Mouse (Mus musculus) megakaryocyte progenitor cell, adult 5-6 weeks (primary cell): ENCODE data around the gene Cuedc1. TPM values are rescaled to one million over a fixed set of nuclear protein-coding genes. Genes with fewer than 3 reads are reported as not detected.

Experiments
- ATAC-seq: replicated peaks from 2 replicates; pipeline ENCODE4 v1.8.0; 2016; ENCODE audit warnings: mild to moderate bottlenecking, moderate TSS enrichment, inconsistent platforms; ENCODE audit not compliant: poor library complexity
- total RNA-seq, 2 experiments: library from RNA; stranded (forward) in 1 of 2; stranded (reverse) in 1 of 2; fragments of 157-497, 149-512 nt in 1 of 2; fragments of 200-1000 nt in 1 of 2; gene quantifications; 2 replicates each; pipeline versions ENCODE4 v1.2.3 to v1.2.4; 2015 to 2017

The Cuedc1 gene
- total RNA-seq, 2 experiments from 2014 or later, result 0.12 to 3.7 TPM

DNA sequence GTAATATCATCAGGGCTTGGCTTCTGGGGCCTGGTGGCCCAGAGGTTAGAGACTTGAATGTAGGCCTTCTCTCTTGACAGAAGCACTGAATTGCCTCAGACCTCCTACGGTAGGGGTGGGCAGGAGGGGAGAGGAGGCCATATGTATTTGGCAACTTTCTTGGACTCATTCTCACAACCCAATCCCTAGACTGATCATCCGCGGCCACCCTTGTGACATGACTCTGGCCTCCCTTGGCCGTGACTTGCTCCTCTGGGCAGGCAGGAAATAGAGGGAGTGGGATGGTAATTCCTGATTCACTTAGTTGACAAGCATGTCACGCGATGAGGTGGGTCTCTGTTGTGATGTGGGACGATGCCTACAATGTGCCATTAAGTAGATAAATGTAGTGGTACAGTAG lies 68.6 kb downstream of the Cuedc1 start:
- no peak for ATAC-seq

DNA sequence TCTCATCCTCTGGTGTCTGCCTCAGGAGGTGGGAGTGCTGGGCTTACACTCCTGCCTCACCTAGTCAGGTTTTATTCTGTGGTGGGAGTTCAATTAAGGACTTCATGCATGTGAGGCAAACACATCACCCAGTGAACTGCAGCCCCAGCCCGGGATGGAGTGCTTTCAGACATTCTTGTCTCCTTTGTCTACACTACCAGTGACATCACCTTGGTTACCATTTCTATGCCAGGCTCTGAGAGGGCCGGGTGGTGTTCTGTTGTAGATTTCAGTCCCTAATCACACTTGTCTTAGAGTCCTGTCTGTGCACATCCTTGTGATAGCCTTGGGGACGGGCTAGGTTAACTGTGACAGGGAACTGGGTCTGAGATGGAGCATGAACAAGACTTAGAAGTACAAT lies 70.8 kb downstream of the Cuedc1 start:
- no peak for ATAC-seq

DNA sequence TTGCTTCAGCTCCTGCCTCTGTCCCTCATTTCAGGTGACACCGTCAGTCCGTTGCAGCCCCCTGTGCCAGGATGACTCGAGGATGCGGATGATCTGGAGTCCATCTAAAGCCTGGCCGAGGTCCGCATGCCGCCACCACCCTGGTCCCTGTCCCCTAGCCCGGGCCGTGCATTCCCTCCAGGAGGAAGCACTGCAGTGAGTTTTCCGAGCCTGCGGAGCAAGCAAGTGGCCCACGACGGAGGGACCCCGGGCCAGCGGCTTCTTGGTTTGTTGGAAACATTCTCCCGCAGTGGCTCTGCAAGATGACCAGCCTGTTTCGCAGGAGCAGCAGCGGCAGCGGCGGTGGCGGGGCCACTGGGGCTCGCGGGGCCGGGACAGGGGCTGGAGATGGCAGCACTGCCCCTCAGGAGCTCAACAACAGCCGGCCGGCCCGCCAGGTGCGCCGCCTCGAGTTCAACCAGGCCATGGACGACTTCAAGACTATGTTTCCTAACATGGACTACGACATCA lies 71.7 kb downstream of the Cuedc1 start:
- ATAC-seq, result no peak

DNA sequence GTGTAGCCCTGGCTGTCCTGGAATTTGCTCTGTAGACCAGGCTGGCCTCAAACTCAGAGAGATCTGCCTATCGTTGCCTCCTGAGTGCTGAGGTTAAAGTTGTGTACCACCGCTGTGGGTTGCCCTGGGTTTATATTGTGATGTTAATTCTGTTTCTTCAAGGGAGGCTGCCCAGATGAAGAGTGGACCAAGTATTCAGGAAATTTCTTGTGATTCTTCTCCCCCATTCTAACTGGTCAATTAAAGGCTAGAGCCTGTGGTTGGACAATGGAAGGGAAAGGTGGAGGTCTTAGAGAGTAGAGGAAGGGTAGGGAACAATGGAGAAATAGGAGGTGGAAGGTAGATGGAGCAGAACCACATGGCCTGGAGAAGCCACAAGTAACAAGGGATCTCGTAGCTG lies 72.7 kb downstream of the Cuedc1 start:
- no peak for ATAC-seq

DNA sequence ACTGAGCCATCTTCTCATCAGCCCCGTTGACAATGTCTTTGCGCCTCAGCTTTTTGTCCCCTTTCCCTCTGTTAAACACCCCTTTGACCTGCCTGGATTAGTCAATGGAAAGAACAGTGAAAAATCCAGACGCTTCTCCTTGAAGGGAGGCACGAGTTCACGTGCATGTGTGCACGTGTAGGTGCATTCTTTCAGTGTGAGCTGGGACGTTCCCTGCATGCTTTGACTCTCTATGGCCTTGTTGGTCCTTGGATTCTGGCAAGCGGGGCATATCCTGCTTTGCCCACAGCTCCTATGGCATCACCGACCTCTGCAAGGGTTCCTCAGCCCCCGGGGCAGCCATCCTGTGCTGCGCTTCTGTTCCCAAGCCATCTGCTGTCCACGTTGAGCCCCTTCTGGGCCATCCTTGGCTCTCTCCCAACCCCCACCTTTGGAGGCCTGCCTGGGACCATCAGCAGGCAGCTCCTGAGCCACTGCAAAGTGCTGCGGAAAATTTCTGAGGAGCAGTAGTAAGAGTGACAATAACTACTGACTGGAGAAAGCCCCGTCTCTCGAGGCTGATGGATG lies 74.1 kb downstream of the Cuedc1 start:
- no peak for ATAC-seq

DNA sequence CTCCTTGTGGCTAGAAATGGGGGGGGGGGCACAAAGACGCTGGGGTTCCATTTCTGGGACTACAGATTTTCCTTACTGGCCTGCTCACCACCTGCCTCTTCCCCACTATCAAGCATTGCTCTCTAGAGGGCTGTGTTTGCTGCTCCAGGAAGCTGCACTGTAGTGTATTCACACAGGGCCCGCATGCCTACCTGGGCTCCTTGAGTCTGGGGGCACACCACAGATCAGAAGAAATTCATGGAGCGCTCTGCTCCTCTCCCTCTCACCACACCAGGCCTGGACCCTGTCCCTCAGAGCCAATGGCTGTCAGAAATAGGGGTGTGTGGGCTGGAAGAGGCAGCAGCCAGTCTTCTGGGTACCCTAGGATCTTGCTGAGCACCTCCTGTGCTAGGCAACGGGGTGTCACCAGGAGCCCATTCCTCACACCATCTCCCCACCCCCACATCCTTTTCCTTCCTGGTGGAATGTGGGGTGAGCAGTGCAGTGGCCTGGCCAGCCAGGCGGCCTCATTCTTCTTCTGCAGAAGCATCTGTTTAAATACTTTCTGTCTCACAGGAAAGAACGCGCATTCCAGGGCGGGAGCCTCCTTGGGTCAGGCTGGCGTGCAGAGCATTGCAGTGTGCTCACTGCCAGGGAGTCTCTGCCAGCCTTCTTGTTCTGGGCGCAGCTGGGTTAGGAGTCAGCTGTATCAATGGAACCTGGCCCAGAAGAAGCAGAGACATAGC lies 74.9 kb downstream of the Cuedc1 start:
- no peak for ATAC-seq

DNA sequence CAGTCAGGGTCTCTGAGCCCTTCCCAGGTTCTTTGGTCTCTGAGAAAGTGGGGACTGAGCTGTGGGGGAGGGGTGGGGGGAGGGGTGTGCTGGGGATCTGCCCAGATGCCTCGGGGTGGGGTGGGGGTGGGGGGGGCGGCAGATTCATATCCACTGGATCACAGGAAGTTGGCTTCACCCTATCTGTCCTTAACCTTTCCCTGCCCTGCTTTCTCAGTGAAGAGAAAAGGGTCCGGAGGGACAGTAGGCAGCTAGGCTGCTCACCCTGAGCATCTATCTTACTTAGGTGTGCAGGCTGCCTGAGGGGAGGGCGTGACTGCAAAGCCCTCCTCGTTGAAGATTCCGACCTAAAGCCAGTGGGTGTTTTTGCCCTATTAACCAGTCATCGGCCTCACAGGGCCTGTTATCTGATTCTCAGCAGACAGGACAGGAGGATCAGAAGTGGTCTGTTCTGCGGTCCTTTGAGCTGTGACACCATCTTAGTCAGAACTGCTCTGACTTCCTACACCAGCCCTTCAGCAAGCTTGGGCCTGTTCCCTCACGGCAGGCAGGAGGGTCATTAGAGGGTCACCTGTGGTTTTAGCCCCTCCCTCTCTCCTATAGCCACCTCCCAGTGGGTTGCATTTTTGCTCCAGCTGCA lies 75.6 kb downstream of the Cuedc1 start:
- peak; percentile 26; the same call in 1 of the 2 replicates for ATAC-seq

DNA sequence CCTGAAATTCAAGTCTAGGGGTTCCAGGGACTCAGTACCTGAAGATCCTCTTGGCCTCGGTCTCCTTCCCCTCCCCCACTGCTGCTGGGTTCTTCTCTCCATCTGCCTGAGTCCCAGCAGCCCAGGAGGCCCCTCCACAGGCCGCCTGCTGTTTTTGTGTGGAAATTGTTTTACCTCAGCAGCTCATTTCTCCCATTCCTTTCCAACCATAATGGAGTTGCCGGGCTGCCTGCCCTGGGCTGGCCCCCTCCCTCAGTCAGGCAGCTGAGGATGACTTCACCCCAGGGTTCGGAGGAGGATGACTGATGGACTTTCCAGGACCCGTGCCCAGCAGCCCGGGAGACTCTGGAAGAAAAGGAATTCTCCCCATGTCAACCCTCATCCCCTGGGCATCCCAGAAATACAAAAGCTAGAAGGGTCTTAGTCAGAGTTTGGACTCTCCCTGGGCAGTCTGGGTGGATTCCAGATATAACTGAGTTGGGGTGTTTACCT lies 82.7 kb downstream of the Cuedc1 start:
- no peak for ATAC-seq

DNA sequence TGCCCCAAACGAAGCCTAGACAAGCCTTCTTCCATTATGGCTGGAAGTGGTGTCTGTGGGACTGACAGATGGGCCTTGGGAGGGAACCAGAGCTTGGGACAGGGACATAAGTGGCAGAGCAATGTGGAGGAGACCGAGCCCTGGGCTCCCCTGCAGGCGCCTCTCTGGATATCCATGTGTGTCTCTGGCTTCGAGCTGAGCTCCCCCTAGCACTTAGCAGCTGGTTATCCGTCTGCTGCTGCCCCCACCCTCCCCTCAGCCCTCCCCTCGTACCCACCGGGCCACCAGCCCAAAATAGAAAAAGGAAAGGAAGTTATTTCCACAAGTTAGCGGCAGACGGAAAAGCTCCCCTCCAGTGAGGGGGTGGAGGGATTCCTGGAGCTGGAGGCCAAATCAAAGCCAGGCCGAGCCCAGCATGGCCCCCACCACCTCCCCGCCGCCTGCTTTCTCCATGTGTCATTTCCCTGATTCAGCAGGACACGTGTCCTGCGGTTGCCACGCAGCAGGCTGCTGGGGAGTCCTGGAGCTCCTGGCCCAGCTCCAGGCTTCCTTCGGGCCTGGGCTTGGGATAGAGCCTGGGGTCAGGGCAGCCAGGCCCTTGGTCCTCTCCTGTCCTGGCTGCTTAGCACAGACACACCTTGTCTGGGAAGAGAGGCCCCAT lies 83.2 kb downstream of the Cuedc1 start:
- ATAC-seq, result peak; percentile 50

DNA sequence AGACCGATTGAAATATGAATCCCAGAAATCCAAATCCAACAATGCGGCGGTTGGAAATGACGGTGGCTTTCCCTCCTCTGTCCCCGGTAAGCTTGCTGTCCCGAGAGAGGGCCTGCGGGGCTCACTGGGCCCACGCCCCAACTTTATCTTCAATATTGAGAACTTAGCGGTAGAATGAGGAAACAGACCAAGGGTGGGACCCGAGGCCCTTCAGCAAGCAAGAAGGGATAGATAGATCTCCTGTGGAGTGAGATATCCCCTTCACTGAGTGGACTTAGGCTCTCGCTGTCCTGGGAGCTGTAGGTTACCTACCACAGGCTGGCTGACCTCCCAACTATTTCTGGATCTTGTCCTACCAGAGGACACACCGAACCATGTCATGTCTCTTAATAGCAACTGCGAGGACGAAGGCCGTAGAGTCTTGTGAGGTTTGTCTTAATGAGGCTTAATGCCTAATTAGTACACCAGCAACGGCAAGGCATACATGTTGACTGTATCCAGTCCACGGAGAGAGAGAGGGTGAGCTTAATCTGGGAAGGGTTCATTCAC lies 86.8 kb downstream of the Cuedc1 start:
- ATAC-seq, result no peak

DNA sequence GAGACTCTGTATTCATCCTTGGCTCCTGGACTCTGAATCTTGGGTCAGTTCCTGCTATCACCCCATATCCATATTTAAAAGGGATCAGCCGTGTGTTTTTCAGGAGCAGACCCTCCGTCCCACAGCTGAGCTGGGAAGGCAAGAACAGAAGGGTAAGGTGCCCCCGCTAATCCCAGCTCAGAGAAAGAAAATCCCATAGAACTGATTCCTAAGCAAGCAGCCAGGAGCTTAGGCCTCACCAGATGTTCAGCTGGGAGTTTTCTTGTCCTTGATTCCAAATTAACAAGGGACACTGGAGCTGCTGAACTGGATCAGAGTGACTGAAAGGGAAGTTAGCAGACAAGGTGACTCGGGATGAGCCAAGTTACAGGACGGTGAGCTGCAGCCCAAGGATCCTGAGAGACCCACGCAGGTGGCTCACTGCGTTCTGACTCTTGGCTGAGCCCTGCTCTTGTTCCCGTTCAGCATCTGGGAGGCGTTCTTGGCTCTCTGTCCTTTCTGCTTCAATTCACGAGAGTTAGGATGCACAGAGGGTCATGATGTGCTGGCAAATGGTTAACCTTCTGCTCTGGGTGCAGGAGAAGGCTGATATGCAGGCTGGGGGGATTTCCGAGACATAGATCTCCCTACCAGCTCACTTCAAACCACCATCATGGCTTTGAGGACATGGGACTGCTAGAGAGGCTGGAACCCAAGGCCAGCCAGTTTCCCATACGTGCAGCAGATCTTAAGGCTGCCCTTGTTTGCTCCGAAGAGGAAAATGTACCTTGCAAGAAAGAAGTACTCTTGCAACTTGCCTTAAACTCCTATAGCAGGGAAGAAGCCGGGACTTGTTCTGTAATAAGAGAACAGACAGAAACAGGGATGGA lies 88.5 kb downstream of the Cuedc1 start:
- ATAC-seq, result no peak

DNA sequence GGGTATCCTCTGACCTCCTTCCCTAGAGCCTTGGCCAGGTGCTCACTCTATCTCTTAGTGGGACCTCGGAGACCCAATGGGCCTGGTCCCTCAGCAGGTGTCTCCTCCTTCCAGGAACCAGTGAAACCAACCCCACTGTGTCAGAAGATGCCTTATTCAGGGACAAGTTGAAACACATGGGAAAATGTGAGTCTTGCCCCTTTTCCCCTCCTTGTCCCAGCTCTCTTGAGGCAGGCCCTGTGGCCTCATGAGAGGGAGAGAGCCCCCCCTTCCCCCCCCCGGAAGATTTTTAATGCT lies 89.0 kb downstream of the Cuedc1 start:
- ATAC-seq, result no peak

DNA sequence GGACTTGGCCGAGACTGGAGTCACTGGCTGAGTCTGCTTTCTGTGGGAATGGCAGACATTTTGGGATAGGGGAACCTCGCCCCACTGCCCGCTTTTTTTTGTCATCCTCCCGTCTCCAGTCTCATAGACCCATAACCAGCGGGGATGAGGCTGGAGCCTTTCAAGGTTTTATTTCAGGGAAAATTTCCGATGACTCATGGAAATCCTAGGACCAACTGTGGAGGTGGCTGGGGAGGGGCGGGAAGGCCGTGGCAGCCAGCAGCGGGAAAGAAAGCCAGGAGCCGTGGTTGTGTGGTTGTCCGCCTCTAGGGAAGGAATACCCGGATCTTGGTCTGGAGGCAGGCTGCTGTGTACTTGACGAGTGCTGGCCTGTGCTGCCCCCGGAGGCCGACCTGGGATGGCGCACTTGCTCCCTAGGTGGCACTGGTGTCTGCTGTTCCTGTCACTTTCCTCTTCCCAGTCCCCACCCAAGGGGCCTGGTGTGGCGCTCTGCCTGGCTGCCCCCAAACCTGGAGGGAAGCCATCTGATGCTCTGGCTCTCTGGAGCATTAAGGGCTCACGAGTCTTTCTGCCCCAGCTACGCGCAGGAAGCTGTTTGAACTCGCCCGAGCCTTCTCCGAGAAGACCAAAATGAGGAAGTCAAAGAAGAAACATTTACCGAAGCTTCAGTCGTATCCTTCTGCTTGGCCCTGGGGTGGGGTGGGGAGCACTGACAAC lies 89.7 kb downstream of the Cuedc1 start:
- peak; percentile 93 for ATAC-seq

DNA sequence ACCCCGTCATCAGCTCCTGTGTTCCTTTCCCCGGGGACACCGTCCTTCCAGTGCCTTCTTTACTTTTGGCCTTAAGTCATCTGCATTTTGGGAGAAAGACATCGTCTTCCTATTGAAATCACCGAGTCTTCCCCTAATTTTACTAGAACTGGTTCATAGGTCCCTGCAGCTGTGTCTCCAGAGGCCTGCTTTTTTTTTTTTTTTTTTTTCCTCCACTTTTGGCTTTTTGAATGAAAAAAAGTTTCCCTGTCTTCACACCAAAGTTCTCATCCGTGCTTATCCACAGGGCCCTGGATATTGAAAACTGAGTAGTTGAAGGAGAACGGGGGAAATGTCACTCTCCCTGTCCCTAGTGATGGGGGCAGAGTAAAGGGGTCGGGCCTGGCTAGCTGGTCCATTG lies 90.4 kb downstream of the Cuedc1 start:
- ATAC-seq, result no peak

DNA sequence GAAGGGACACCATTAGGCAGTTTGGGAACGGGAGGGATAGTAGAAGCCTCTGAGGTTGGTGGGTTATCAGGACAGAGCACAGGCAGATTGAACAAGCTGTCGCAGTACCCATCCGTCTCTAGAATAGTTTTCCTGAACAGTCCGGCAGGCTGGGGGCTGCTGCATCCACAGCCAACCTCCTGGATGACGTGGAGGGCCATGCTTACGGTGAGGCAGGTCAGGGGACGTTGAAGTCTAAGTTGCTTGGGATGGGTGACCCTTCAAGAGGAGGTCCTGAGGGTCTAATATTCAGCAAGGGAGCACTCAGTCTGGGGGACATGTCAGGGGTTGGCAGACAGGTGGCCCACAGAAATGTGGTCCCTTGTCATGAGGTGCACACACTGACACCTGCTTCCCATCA lies 90.8 kb downstream of the Cuedc1 start:
- no peak for ATAC-seq

DNA sequence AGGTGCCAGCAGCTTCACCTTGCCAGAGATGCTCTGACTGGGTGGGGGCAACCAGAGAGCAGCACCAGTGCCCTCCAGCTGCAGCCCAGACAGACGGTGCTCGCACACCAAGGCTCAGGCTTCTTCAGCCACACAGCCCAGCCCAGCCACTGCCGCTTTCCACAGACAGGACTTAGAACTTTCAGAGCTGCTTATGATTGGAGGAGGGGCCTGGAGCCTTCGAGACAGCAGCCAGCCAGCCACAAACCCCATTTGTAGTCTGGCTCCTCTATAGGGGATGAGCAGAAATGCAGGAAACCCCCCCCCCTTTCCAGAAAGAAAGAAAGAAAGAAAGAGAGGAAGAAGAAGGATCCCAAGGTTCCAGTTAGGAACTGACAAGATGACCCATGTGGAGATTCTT lies 94.7 kb downstream of the Cuedc1 start:
- ATAC-seq, result 0 out of 2 replicates have a peak, but pooled peaks have one; percentile 12

DNA sequence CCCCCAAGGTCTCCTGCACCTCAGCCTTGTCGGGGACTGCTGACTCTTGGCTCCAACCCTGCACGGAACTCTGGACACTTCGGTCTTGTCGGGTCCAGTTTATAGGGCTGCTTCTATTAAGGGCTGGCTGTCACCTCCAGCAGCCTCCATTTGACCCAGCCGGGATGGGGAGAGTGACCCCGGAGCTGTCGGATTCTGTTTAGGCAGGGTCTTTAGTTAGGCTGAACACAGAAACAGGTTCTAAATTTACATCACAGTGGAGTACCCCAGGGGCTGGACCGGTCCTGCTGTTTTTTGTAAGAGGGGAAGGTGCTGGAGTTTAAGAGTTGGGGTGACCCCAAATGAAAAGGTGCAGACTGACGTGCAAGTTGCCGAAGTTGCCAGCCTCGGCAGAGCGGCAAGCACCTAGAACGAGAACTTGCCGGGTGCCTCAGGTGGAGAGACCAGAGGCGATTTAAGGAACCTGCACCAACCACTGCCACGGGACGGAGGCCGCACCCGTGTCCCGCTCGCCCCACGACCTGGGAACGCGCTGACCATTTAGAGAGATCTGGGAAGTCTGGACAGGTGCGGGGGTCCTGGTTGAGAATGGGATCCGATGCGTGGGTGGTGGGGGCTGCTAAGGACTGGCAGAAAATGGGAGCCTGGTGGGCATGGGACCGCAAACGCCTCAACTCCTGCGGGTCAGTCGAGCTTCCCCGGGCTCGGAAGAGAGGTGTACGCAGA lies 95.4 kb downstream of the Cuedc1 start:
- no peak; the same call in 1 of the 2 replicates for ATAC-seq

DNA sequence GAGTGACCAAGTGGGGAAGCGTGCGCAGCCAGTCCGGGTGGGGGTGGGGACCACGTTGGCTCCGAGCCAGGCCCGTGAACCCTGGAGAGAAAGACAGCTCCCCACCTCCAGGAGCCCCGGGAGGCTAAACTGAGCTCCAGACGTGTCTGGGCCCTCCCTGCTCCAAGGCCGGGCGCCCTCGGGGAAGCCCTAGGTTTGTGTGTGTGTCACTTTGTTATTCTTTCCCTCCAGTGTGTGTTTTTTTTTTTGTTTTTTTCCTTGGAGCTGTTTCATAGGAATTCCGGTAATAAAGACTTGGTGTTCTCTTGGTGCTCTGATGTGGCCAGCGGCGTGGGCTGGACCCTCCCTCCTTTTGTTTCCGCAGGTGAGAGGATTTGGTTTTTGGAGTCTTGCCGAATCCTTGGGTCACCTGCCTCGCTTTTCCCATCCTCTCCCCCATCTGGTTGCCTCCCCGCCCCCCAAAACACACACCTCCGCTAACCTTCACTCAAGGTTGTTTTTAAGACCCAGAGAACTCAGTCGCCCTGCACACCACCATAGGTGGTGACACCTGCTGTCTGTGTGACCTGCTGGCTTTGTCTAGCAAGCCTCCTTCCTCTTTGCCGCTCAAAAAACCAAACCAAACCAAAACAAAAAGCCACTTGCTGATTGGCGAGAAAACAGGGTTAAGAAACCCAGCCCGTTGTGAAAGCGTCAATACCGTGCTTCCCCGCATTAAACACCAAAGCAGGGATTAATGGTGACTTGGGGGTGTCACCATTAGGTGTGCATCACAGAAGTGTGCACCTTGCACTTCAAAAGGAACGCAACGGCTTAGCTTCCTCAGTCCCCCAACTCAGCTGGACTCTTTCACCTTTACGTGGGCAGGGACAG lies 96.2 kb downstream of the Cuedc1 start:
- ATAC-seq, result peak; percentile 42
